Comparison of ENCODE assay signal across 8 mouse cellular contexts in genomic region chr4:41722918-41723351, GRCm38 (mm10). TPM values are rescaled to one million over a fixed set of nuclear protein-coding genes. Genes with fewer than 3 reads are reported as not detected.
DNase-seq lines count a peak whose midpoint lies in the region; ATAC-seq lines count a peak whose summit lies in the region.

Dctn3 (minus strand) TSS chr4:41723170.

- peaks cover 21% of the 10 kb centered on the region for H3K4me1 ChIP-seq in embryonic facial prominence, embryonic 12.5 days
- H3K4me1 ChIP-seq in limb, embryonic 11.5 days (ENCODE audit: control insufficient read depth, insufficient read depth, low read length) = peaks cover 5% of the 10 kb centered on the region; the same call in 1 of the 2 replicates
- H3K4me1 ChIP-seq in midbrain, embryonic 14.5 days (ENCODE audit: control insufficient read depth, insufficient read depth, low read length) = peaks cover 14% of the 10 kb centered on the region

- no peaks in the 10 kb centered on the region for H3K9me3 ChIP-seq in embryonic facial prominence, embryonic 12.5 days
- H3K9me3 ChIP-seq in limb, embryonic 11.5 days (ENCODE audit: control insufficient read depth, low read length) = no peaks in the 10 kb centered on the region
- H3K9me3 ChIP-seq in midbrain, embryonic 14.5 days (ENCODE audit: control insufficient read depth, low read length) = no peaks in the 10 kb centered on the region

- H3K27ac ChIP-seq in embryonic facial prominence, embryonic 12.5 days = 0 out of 2 replicates have a peak within 1 kb of the TSS, but pooled peaks have one; percentile 23
- H3K27ac ChIP-seq in limb, embryonic 11.5 days (replicated peaks; ENCODE audit: low read depth, low read length) = no peak within 1 kb of the TSS
- H3K27ac ChIP-seq in midbrain, embryonic 14.5 days (replicated peaks; ENCODE audit: low read depth, low read length) = no peak within 1 kb of the TSS

- peaks cover 16% of the 10 kb centered on the region for H3K36me3 ChIP-seq in embryonic facial prominence, embryonic 12.5 days
- peaks cover 2% of the 10 kb centered on the region; the same call in 1 of the 2 replicates for H3K36me3 ChIP-seq in limb, embryonic 11.5 days (ENCODE audit: control insufficient read depth, insufficient read depth, low read length)
- peaks cover 27% of the 10 kb centered on the region for H3K36me3 ChIP-seq in midbrain, embryonic 14.5 days (ENCODE audit: control insufficient read depth, insufficient read depth, low read length)

- H3K27me3 ChIP-seq in embryonic facial prominence, embryonic 12.5 days = peaks cover 45% of the 10 kb centered on the region
- peaks cover 43% of the 10 kb centered on the region for H3K27me3 ChIP-seq in limb, embryonic 11.5 days (ENCODE audit: control insufficient read depth, insufficient read depth, low read length)
- peaks cover 37% of the 10 kb centered on the region for H3K27me3 ChIP-seq in midbrain, embryonic 14.5 days (ENCODE audit: control insufficient read depth, insufficient read depth, low read length)

- peak within 1 kb of the TSS; percentile 76 for H3K4me2 ChIP-seq in embryonic facial prominence, embryonic 12.5 days (replicated peaks)
- H3K4me2 ChIP-seq in limb, embryonic 11.5 days (ENCODE audit: low read depth, severe bottlenecking) = peak within 1 kb of the TSS; percentile 75
- peak within 1 kb of the TSS; percentile 66 for H3K4me2 ChIP-seq in midbrain, embryonic 14.5 days (ENCODE audit: low read length)

- H3K4me3 ChIP-seq in embryonic facial prominence, embryonic 12.5 days = peak within 1 kb of the TSS; percentile 89
- H3K4me3 ChIP-seq in limb, embryonic 11.5 days (ENCODE audit: low read depth, low read length) = peak within 1 kb of the TSS; percentile 90
- H3K4me3 ChIP-seq in midbrain, embryonic 14.5 days (replicated peaks; ENCODE audit: low read depth, low read length) = peak within 1 kb of the TSS; percentile 79

- DNase-seq in urinary bladder, adult 18-20 months (ENCODE audit: low spot score in 2 of 2) = peak; percentile 69 to 84
- DNase-seq in urinary bladder, postnatal 10 days (ENCODE audit: low spot score) = no peak
- peak; percentile 99 for DNase-seq in heart, adult 11 months
- DNase-seq in kidney, adult 18-20 months = peak; percentile 90
- DNase-seq in limb, embryonic 11.5 days (ENCODE audit: low spot score) = peak; percentile 90
- DNase-seq in midbrain, embryonic 14.5 days = peak; percentile 99
- peak; percentile 70 to 72 for DNase-seq in spleen, adult 18-20 months

- WGBS in embryonic facial prominence, embryonic 12.5 days = under 1% methylated on average over 27 of the region's 27 CpGs
- under 1% methylated on average over 27 of the region's 27 CpGs for WGBS in limb, embryonic 11.5 days
- under 1% methylated on average over 27 of the region's 27 CpGs for WGBS in midbrain, embryonic 14.5 days

- peak; percentile 85 for ATAC-seq in embryonic facial prominence, embryonic 12.5 days (ENCODE audit: insufficient number of reproducible peaks, insufficient read depth, low FRiP score, low TSS enrichment)
- ATAC-seq in limb, embryonic 11.5 days (ENCODE audit: insufficient number of reproducible peaks, low FRiP score, low TSS enrichment, low read depth) = peak; percentile 88
- ATAC-seq in midbrain, embryonic 14.5 days (ENCODE audit: low FRiP score, low TSS enrichment) = peak; percentile 96

- H3K9ac ChIP-seq in embryonic facial prominence, embryonic 12.5 days = peak within 1 kb of the TSS; percentile 84
- H3K9ac ChIP-seq in limb, embryonic 11.5 days (ENCODE audit: low read length) = peak within 1 kb of the TSS; percentile 79
- H3K9ac ChIP-seq in midbrain, embryonic 14.5 days (replicated peaks; ENCODE audit: low read length) = peak within 1 kb of the TSS; percentile 71

RNA-seq across cellular contexts. Expression of gene Dctn3, which starts in this region (rescaled TPM):
- 117 and 122 TPM in 2 replicates for polyA plus RNA-seq in embryonic facial prominence, embryonic 12.5 days (2016; fragmentation: Nextera tagmentation; extraction: Ambion mirVana)
- 94.3 and 104 TPM in 2 replicates for polyA plus RNA-seq in limb, embryonic 11.5 days (2014; fragmentation: Nextera tagmentation; extraction: Ambion mirVana)
- 249 and 299 TPM in 2 replicates for polyA plus RNA-seq in midbrain, embryonic 14.5 days (2014; fragmentation: Nextera tagmentation; extraction: Ambion mirVana)
